Mouse (Mus musculus) midbrain, postnatal 0 days (tissue): ENCODE data around the gene Hist1h2bb. TPM values are rescaled to one million over a fixed set of nuclear protein-coding genes. Genes with fewer than 3 reads are reported as not detected.

ENCODE experiments used
- ATAC-seq: fragments of 200-750 bp; cut with Nextera tagmentation; 2 replicates; pipeline ENCODE4 v1.8.0; 2017; ENCODE audit warnings: moderate number of reproducible peaks, mild to moderate bottlenecking, moderate TSS enrichment, moderate library complexity; ENCODE audit not compliant: low FRiP score
- DNase-seq: peaks from one replicate; pipeline ENCODE4 v3.0.0-alpha.2; 2015; ENCODE audit warnings: low spot score
- H3K27ac ChIP-seq: fragments of 300-500 bp; sonication (generic); 2 replicates; pipeline ENCODE4 v1.5.1; 2014; ENCODE audit warnings: low read depth, mild to moderate bottlenecking, low read length, mixed read lengths
- H3K27me3 ChIP-seq: fragments of 300-500 bp; sonication (generic); 2 replicates; pipeline ENCODE4 v1.6.1; 2014; ENCODE audit warnings: low read length, control low read depth, mixed read lengths; ENCODE audit not compliant: insufficient read depth
- H3K36me3 ChIP-seq: fragments of 300-500 bp; sonication (generic); 2 replicates; pipeline ENCODE4 v1.6.1; 2014; ENCODE audit warnings: low read length, control low read depth, mixed read lengths; ENCODE audit not compliant: insufficient read depth
- H3K4me1 ChIP-seq: fragments of 300-500 bp; sonication (generic); 2 replicates; pipeline ENCODE4 v1.6.1; 2014; ENCODE audit warnings: mild to moderate bottlenecking, control low read depth, antibody characterized with exemption, low read length, mixed read lengths; ENCODE audit not compliant: insufficient read depth
- H3K4me2 ChIP-seq: fragments of 300-500 bp; sonication (generic); 2 replicates; pipeline ENCODE4 v1.6.1; 2014; ENCODE audit warnings: low read depth, mild to moderate bottlenecking, low read length, mixed read lengths; ENCODE audit not compliant: poor library complexity, severe bottlenecking
- H3K4me3 ChIP-seq: fragments of 300-500 bp; sonication (generic); 2 replicates; pipeline ENCODE4 v1.5.1; 2014; ENCODE audit warnings: low read depth, mild to moderate bottlenecking, low read length, moderate library complexity
- H3K9ac ChIP-seq: fragments of 300-500 bp; sonication (generic); replicated peaks from 2 replicates; pipeline ENCODE4 v1.6.1; 2014; ENCODE audit warnings: mild to moderate bottlenecking, low read length, moderate library complexity, mixed read lengths; ENCODE audit not compliant: poor library complexity, severe bottlenecking
- H3K9me3 ChIP-seq: fragments of 300-500 bp; sonication (generic); 2 replicates; pipeline ENCODE4 v1.6.1; 2016; ENCODE audit warnings: low read length, control low read depth
- CTCF ChIP-seq: IDR thresholded peaks from 2 replicates; pipeline ENCODE4 v1.5.1; 2016; ENCODE audit warnings: antibody characterized with exemption, mild to moderate bottlenecking
- WGBS: fragments of 180-500 bp; shearing (Covaris S2); extraction: QIAGEN DNeasy Blood & Tissue Kit; methylation state at CpG from one replicate; pipeline ENCODE4 v1.1.7; 2014; 5-methylcytosine and 5-hydroxymethylcytosine counted together
- polyA plus RNA-seq: library from polyadenylated mRNA; unstranded; fragments of >200 nt; fragmentation: Nextera tagmentation; extraction: Ambion mirVana; gene quantifications from 2 replicates; pipeline ENCODE4 v1.2.1, GENCODE M21; 2015
- total RNA-seq: library from RNA; depleted of rRNA; stranded (reverse); fragments of >200 nt; gene quantifications from 2 replicates; pipeline ENCODE4 v1.2.3, GENCODE M21; 2014

Hist1h2bb gene
- total and polyA plus RNA-seq, 2 experiments from 2014 or later: 821 TPM; not detected in 1

- peak overlapping the region; percentile 33; the same call in 1 of the 2 replicates for H3K9ac ChIP-seq
- peaks cover 4% of the 10 kb centered on the region; the same call in 1 of the 2 replicates for H3K4me1 ChIP-seq
- peak overlapping the region; percentile 57 for H3K4me2 ChIP-seq
- no peaks in the 10 kb centered on the region for H3K27me3 ChIP-seq
- H3K9me3 ChIP-seq: no peaks in the 10 kb centered on the region
- H3K4me3 ChIP-seq: peak overlapping the region; percentile 37
- DNase-seq: no peak
- 1% methylated on average over 15 of the region's 23 CpGs for WGBS
- H3K36me3 ChIP-seq: no peaks in the 10 kb centered on the region
- 0 out of 2 replicates have a peak, but pooled peaks have one; percentile 18 for ATAC-seq
- no peak for TF ChIP-seq CTCF
- peak overlapping the region; percentile 70 for H3K27ac ChIP-seq
These were observed 10.8 kb downstream of the Hist1h2bb start for GRCm38 (mm10) chr13:23757211-23757773.

- peaks cover 4% of the 10 kb centered on the region; the same call in 1 of the 2 replicates for H3K4me1 ChIP-seq
- no peak overlapping the region for H3K4me2 ChIP-seq
- no peaks in the 10 kb centered on the region for H3K36me3 ChIP-seq
- H3K27ac ChIP-seq: no peak overlapping the region
- DNase-seq (no peak), ATAC-seq (no peak)
- no peak overlapping the region for H3K4me3 ChIP-seq
- 53% methylated on average over 3 of the region's 3 CpGs for WGBS
- no peaks in the 10 kb centered on the region for H3K27me3 ChIP-seq
- TF ChIP-seq CTCF: no peak
- no peaks in the 10 kb centered on the region for H3K9me3 ChIP-seq
- no peak overlapping the region for H3K9ac ChIP-seq
These were observed 11.4 kb downstream of the Hist1h2bb start for GRCm38 (mm10) chr13:23757921-23758320.

GRCm38 (mm10) chr13:23759251-23759771 is 12.8 kb downstream of the Hist1h2bb start:
- no peak overlapping the region for H3K4me2 ChIP-seq
- no peak for ATAC-seq

GRCm38 (mm10) chr13:23759916-23760239 is 13.3 kb downstream of the Hist1h2bb start:
- Histone ChIP-seq H3K36me3 (no peaks in the 10 kb centered on the region), H3K27ac (no peak overlapping the region), H3K4me3 (no peak overlapping the region), H3K9me3 (no peaks in the 10 kb centered on the region), H3K4me2 (peak overlapping the region; percentile 82), H3K4me1 (peaks cover 8% of the 10 kb centered on the region; the same call in 1 of the 2 replicates), H3K27me3 (no peaks in the 10 kb centered on the region), H3K9ac (no peak overlapping the region)
- DNase-seq (no peak), ATAC-seq (no peak)
- no peak for TF ChIP-seq CTCF
- WGBS: 59% methylated on average over 1 of the region's 1 CpGs

More at GRCm38 (mm10) chr13:23759251-23759771, 12.8 kb downstream of the Hist1h2bb start:
- no peaks in the 10 kb centered on the region for H3K9me3 ChIP-seq
- no peak for TF ChIP-seq CTCF
- H3K4me3 ChIP-seq: no peak overlapping the region
- H3K9ac ChIP-seq: no peak overlapping the region
- H3K27ac ChIP-seq: no peak overlapping the region
- WGBS: 84% methylated on average over 3 of the region's 3 CpGs
- H3K4me1 ChIP-seq: peaks cover 8% of the 10 kb centered on the region; the same call in 1 of the 2 replicates
- H3K27me3 ChIP-seq: no peaks in the 10 kb centered on the region
- no peak for DNase-seq
- H3K36me3 ChIP-seq: no peaks in the 10 kb centered on the region

GRCm38 (mm10) chr13:23760240-23760971 is 13.9 kb downstream of the Hist1h2bb start:
- peak overlapping the region; percentile 75 for H3K27ac ChIP-seq
- H3K36me3 ChIP-seq: no peaks in the 10 kb centered on the region
- TF ChIP-seq CTCF: peak; percentile 54
- peak overlapping the region; percentile 52; the same call in 1 of the 2 replicates for H3K9ac ChIP-seq
- H3K4me1 ChIP-seq: peaks cover 8% of the 10 kb centered on the region; the same call in 1 of the 2 replicates
- DNase-seq (peak; percentile 53), ATAC-seq (peak; percentile 52)
- H3K27me3 ChIP-seq: no peaks in the 10 kb centered on the region
- peak overlapping the region; percentile 58 for H3K4me3 ChIP-seq
- H3K4me2 ChIP-seq: peak overlapping the region; percentile 82
- 2% methylated on average over 20 of the region's 27 CpGs for WGBS
- H3K9me3 ChIP-seq: no peaks in the 10 kb centered on the region
